Mouse (Mus musculus) kidney, adult 2 months (tissue): ENCODE data around the gene Smo.

Experiments used
- CTCF ChIP-seq: fragments of 200-500 bp; conservative IDR thresholded peaks from 2 replicates; pipeline ENCODE4 v1.5.1; 2011; ENCODE audit warnings: low read depth, mild to moderate bottlenecking, control low read depth, low read length, moderate library complexity, mixed read lengths; ENCODE audit not compliant: insufficient read depth, insufficient read length
- POLR2A ChIP-seq: fragments of 200-500 bp; IDR thresholded peaks from one replicate; pipeline ENCODE4 v1.6.1; 2011; ENCODE audit warnings: low read depth, low read length, control low read depth

DNA sequence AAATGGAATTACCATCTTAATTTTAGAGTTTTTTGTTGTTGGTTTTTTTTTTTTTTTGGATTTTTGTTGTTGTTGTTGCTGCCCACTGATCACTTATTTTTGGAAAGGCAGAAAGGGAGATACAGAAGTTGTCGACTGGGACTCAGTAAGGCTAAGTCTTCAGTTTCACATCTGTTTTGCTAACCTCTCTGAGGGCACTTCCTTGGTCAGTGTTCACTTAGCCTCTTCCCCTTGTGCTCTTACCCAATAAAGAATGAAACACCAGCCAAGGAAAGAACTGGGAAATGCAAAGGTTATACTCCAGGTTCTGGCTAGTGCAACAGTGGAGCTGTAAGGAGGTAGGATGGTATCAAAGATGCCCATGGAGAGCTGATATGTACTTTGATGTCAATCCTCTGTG lies 5.8 kb upstream of the Smo start:
- TF ChIP-seq CTCF (no peak), POLR2A (no peak)
